Mouse (Mus musculus) thymus, adult 2 months (tissue): ENCODE results near the gene St14. TPM values are rescaled to one million over a fixed set of nuclear protein-coding genes. Genes with fewer than 3 reads are reported as not detected.

Experiments
- DNase-seq: peaks from one replicate; pipeline ENCODE4 v3.0.0; 2021
- H3K27ac ChIP-seq: fragments of 200-500 bp; 2 replicates; pipeline ENCODE4 v1.5.1; 2012; ENCODE audit warnings: low read length, control low read depth; ENCODE audit not compliant: control insufficient read depth, insufficient read depth
- H3K27me3 ChIP-seq: fragments of 200-500 bp; 2 replicates; pipeline ENCODE4 v1.6.1; 2012; ENCODE audit warnings: mild to moderate bottlenecking, low read length, moderate library complexity, mixed read lengths; ENCODE audit not compliant: control insufficient read depth, insufficient read depth
- H3K36me3 ChIP-seq: fragments of 200-500 bp; 2 replicates; pipeline ENCODE4 v1.6.1; 2012; ENCODE audit warnings: mild to moderate bottlenecking, low read length, moderate library complexity; ENCODE audit not compliant: control insufficient read depth, insufficient read depth
- H3K4me1 ChIP-seq: fragments of 200-500 bp; replicated peaks from 2 replicates; pipeline ENCODE4 v1.6.1; 2012; ENCODE audit warnings: low read length; ENCODE audit not compliant: control insufficient read depth, insufficient read depth
- H3K4me3 ChIP-seq: fragments of 200-500 bp; 2 replicates; pipeline ENCODE4 v1.5.1; 2012; ENCODE audit warnings: mild to moderate bottlenecking, low read length, control low read depth, moderate library complexity; ENCODE audit not compliant: control insufficient read depth, insufficient read depth
- CTCF ChIP-seq: fragments of 200-500 bp; IDR thresholded peaks from 2 replicates; pipeline ENCODE4 v1.5.1; 2012; ENCODE audit warnings: mild to moderate bottlenecking, control low read depth, low read length, moderate library complexity, borderline replicate concordance; ENCODE audit not compliant: control insufficient read depth, poor library complexity, insufficient read depth; ENCODE audit errors: extremely low read depth
- POLR2A ChIP-seq: fragments of 200-500 bp; IDR thresholded peaks from 2 replicates; pipeline ENCODE4 v1.6.1; 2012; ENCODE audit warnings: mild to moderate bottlenecking, low read length, control low read depth, moderate library complexity; ENCODE audit not compliant: control insufficient read depth, poor library complexity, insufficient read depth; ENCODE audit errors: extremely low read depth
- WGBS: fragments of 180-500 bp; shearing (Covaris S2); methylation state at CpG from one replicate; pipeline ENCODE4 v1.1.7; 2018; 5-methylcytosine and 5-hydroxymethylcytosine counted together
- polyA plus RNA-seq: library from polyadenylated mRNA; depleted of rRNA; stranded (reverse); fragments of >200 nt; gene quantifications from 2 replicates; pipeline ENCODE4 v1.2.3, GENCODE M21; 2012; rRNA removed

St14 gene
- 13.8 and 15.8 TPM in 2 replicates for polyA plus RNA-seq

GRCm38 (mm10) chr9:31131205-31131968 is at the start of gene St14:
St14 (minus strand) TSS chr9:31131853.
- peak; percentile 63 for DNase-seq
- 1% methylated on average over 74 of the region's 74 CpGs for WGBS
- no peak within 1 kb of the TSS for H3K27ac ChIP-seq

GRCm38 (mm10) chr9:31177692-31178091 is 46.0 kb upstream of the St14 start:
- no peak overlapping the region for H3K27ac ChIP-seq
- 94% methylated on average over 6 of the region's 6 CpGs for WGBS
- DNase-seq = no peak
- H3K27me3 ChIP-seq = no peaks in the 10 kb centered on the region
- no peaks in the 10 kb centered on the region for H3K36me3 ChIP-seq
- H3K4me1 ChIP-seq = no peaks in the 10 kb centered on the region
- TF ChIP-seq POLR2A (no peak), CTCF (no peak)
- H3K4me3 ChIP-seq = no peak overlapping the region

More at GRCm38 (mm10) chr9:31131205-31131968, at the start of gene St14:
- Histone ChIP-seq H3K36me3 (no peaks in the 10 kb centered on the region), H3K27me3 (peaks cover 4% of the 10 kb centered on the region; the same call in 1 of the 2 replicates), H3K4me3 (peak within 1 kb of the TSS; percentile 14), H3K4me1 (peaks cover 24% of the 10 kb centered on the region)
- TF ChIP-seq CTCF (no peak), POLR2A (no peak)

GRCm38 (mm10) chr9:31176379-31177130 is 44.9 kb upstream of the St14 start:
- H3K36me3 ChIP-seq = no peaks in the 10 kb centered on the region
- H3K27ac ChIP-seq = no peak overlapping the region
- H3K4me1 ChIP-seq = no peaks in the 10 kb centered on the region
- 89% methylated on average over 8 of the region's 8 CpGs for WGBS
- no peaks in the 10 kb centered on the region for H3K27me3 ChIP-seq
- TF ChIP-seq CTCF = no peak
- no peak for TF ChIP-seq POLR2A
- no peak for DNase-seq
- no peak overlapping the region for H3K4me3 ChIP-seq

- TF ChIP-seq CTCF = no peak
- TF ChIP-seq POLR2A = no peak
- WGBS = 96% methylated on average over 3 of the region's 3 CpGs
- no peak overlapping the region for H3K27ac ChIP-seq
Measured at GRCm38 (mm10) chr9:31175978-31176377, 44.3 kb upstream of the St14 start.

GRCm38 (mm10) chr9:31175346-31175745 is 43.7 kb upstream of the St14 start:
- no peaks in the 10 kb centered on the region for H3K4me1 ChIP-seq
- no peak for TF ChIP-seq POLR2A
- TF ChIP-seq CTCF = no peak
- WGBS = 98% methylated on average over 6 of the region's 6 CpGs
- no peak overlapping the region for H3K27ac ChIP-seq
- H3K27me3 ChIP-seq = no peaks in the 10 kb centered on the region
- no peaks in the 10 kb centered on the region for H3K36me3 ChIP-seq
- DNase-seq = no peak
- H3K4me3 ChIP-seq = no peak overlapping the region

More at GRCm38 (mm10) chr9:31175978-31176377, 44.3 kb upstream of the St14 start:
- Histone ChIP-seq H3K4me1 (no peaks in the 10 kb centered on the region), H3K27me3 (no peaks in the 10 kb centered on the region), H3K36me3 (no peaks in the 10 kb centered on the region), H3K4me3 (no peak overlapping the region)
- DNase-seq = no peak

- no peak overlapping the region for H3K4me3 ChIP-seq
- H3K27ac ChIP-seq = no peak overlapping the region
- no peaks in the 10 kb centered on the region for H3K27me3 ChIP-seq
- no peaks in the 10 kb centered on the region for H3K36me3 ChIP-seq
- no peaks in the 10 kb centered on the region for H3K4me1 ChIP-seq
- DNase-seq = no peak
- TF ChIP-seq CTCF (no peak), POLR2A (no peak)
- WGBS = 92% methylated on average over 22 of the region's 22 CpGs
Measured at GRCm38 (mm10) chr9:31168356-31169093, 36.9 kb upstream of the St14 start.
